Mouse (Mus musculus): ENCODE results near the gene Cacna1h. TPM values are rescaled to one million over a fixed set of nuclear protein-coding genes. Genes with fewer than 3 reads are reported as not detected.

The Cacna1h gene
- total and polyA plus RNA-seq, 3 experiments = 0.22 TPM; not detected in 2

DNA sequence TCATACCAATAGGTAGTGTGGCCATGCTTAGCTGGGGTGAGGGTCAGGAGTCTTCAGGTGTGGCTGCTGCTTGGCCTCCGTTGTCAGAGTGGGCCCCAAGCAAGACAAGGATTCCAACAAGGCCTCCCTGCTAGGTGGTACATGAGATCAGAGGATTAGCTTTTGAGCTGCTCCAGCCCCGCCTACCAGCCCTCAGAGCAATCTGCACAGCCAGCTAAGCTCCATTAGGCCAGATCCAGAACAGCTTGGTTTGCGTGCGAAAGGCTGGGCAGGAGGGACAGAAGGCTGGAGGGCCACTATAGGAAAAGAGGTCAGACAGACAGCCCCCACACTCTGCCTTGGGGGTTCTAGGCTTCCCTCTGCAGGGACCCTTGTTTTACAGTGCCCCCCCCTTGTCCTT, 32.1 kb downstream of the Cacna1h start:
- Histone ChIP-seq H3K9me3 (replicated peaks) (no peaks in the 10 kb centered on the region), H3K27me3 (ENCODE audit: insufficient read depth, low read length) (peaks cover 5% of the 10 kb centered on the region; the same call in 1 of the 2 replicates), H3K4me1 (ENCODE audit: insufficient read depth, low read depth, low read length) (peaks cover 2% of the 10 kb centered on the region; the same call in 1 of the 2 replicates), H3K4me3 (ENCODE audit: low read depth, low read length) (no peak overlapping the region), H3K36me3 (replicated peaks) (no peaks in the 10 kb centered on the region)
- no peak for ATAC-seq (ENCODE audit: extremely low read depth, insufficient number of reproducible peaks, low FRiP score, poor library complexity, severe bottlenecking)
- TF ChIP-seq GATA2 (IDR thresholded peaks at IDR 0.05; ENCODE audit: borderline replicate concordance, low read depth, low read length) (no peak), GATA1 (IDR thresholded peaks at IDR 0.05; ENCODE audit: borderline replicate concordance, low read length) (no peak), TAL1 (conservative IDR thresholded peaks at IDR 0.05; ENCODE audit: low read depth, low read length) (no peak), POLR2AphosphoS5 (IDR thresholded peaks at IDR 0.05; ENCODE audit: insufficient replicate concordance, low read depth, low read length) (no peak), CTCF (IDR thresholded peaks at IDR 0.05; ENCODE audit: low read depth, low read length) (no peak)
- no peak for DNase-seq (ENCODE audit: low spot score)

DNA sequence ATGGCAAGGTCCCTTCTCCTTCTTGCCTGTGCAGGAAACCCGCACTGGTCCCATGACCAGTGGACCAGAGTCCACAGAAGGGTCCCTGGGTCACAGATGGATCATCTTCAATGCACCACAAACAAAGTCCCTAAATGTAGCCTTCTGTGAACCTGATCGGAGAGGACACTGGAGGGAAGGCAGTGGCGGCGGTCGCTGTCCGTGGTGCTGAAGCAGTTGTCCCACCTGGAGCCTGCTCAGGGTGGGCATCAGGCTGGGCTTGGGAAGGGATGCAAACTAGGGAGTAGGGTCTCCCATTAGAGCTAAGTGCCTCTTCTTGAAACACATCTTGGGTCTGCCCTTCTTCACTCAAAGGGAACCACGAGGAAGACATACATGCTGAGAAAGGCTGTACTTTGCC, 33.1 kb downstream of the Cacna1h start:
- H3K9me3 ChIP-seq (replicated peaks) = no peaks in the 10 kb centered on the region
- DNase-seq (ENCODE audit: low spot score) (peak; percentile 75), ATAC-seq (ENCODE audit: extremely low read depth, insufficient number of reproducible peaks, low FRiP score, poor library complexity, severe bottlenecking) (no peak)
- H3K27me3 ChIP-seq (ENCODE audit: insufficient read depth, low read length) = peaks cover 5% of the 10 kb centered on the region; the same call in 1 of the 2 replicates
- no peak overlapping the region for H3K4me3 ChIP-seq (ENCODE audit: low read depth, low read length)
- no peaks in the 10 kb centered on the region for H3K36me3 ChIP-seq (replicated peaks)
- TF ChIP-seq POLR2AphosphoS5 (IDR thresholded peaks at IDR 0.05; ENCODE audit: insufficient replicate concordance, low read depth, low read length) (no peak), TAL1 (conservative IDR thresholded peaks at IDR 0.05; ENCODE audit: low read depth, low read length) (no peak), GATA2 (IDR thresholded peaks at IDR 0.05; ENCODE audit: borderline replicate concordance, low read depth, low read length) (no peak), CTCF (IDR thresholded peaks at IDR 0.05; ENCODE audit: low read depth, low read length) (no peak), GATA1 (IDR thresholded peaks at IDR 0.05; ENCODE audit: borderline replicate concordance, low read length) (no peak)
- peaks cover 2% of the 10 kb centered on the region; the same call in 1 of the 2 replicates for H3K4me1 ChIP-seq (ENCODE audit: insufficient read depth, low read depth, low read length)

DNA sequence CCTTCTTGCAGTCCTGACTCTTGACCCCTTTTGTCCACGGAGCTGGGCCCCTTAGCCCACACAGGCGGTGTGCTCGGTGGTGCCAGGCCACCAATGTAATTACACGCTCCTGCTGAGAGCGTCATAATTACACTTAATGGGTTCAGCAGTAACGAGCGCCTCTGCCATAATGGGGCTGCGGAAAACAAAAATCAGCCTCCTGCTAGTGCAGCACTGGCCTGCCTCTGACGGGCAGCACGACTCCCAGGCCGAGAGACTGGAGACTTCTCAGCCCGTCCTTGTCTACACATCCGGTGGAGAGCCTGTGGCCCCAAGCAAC, 35.1 kb downstream of the Cacna1h start:
- DNase-seq (ENCODE audit: low spot score) = no peak
- H3K9me3 ChIP-seq (replicated peaks) = no peaks in the 10 kb centered on the region
- ATAC-seq (ENCODE audit: extremely low read depth, insufficient number of reproducible peaks, low FRiP score, poor library complexity, severe bottlenecking) = no peak
- peaks cover 2% of the 10 kb centered on the region; the same call in 1 of the 2 replicates for H3K4me1 ChIP-seq (ENCODE audit: insufficient read depth, low read depth, low read length)
- no peaks in the 10 kb centered on the region for H3K36me3 ChIP-seq (replicated peaks)
- H3K27me3 ChIP-seq (ENCODE audit: insufficient read depth, low read length) = peaks cover 3% of the 10 kb centered on the region; the same call in 1 of the 2 replicates
- TF ChIP-seq CTCF (IDR thresholded peaks at IDR 0.05; ENCODE audit: low read depth, low read length) (no peak), GATA2 (IDR thresholded peaks at IDR 0.05; ENCODE audit: borderline replicate concordance, low read depth, low read length) (no peak), TAL1 (conservative IDR thresholded peaks at IDR 0.05; ENCODE audit: low read depth, low read length) (no peak), GATA1 (IDR thresholded peaks at IDR 0.05; ENCODE audit: borderline replicate concordance, low read length) (no peak), POLR2AphosphoS5 (IDR thresholded peaks at IDR 0.05; ENCODE audit: insufficient replicate concordance, low read depth, low read length) (no peak)
- H3K4me3 ChIP-seq (ENCODE audit: low read depth, low read length) = no peak overlapping the region

DNA sequence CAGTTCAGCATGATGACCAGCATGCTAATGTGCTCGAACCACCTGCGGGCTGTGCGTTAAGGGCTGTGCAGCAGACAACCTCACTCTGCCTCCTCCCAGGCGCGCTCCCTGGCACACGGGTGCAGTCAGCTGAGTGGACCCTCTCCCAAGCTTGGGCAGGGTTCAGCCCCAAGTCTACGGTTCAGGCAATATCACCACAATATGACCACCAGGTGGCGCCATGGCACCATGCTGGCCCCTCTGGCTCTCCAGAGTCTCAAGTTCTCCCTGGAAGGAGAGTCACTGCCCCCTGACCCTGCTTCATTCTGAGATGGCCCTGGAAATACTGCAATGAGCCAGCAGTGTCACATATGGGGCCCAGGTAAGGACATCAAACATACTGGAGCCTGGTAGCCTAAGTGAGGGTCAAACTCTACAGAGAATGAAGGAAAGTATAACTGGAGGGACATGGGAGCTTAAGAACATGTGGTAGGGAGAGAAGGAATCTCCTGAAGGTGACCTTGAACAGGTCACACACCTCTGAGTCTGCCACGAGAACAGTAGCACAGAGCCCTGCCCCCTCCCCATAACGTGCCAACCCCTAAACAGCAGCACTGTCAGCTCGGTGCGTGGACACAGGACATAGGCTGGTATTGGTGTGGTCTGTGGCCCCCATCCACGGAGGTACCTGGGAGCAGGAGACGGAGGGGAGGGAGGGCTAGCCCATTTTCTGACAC, 35.6 kb downstream of the Cacna1h start:
- peaks cover 2% of the 10 kb centered on the region; the same call in 1 of the 2 replicates for H3K27me3 ChIP-seq (ENCODE audit: insufficient read depth, low read length)
- H3K9me3 ChIP-seq (replicated peaks) = no peaks in the 10 kb centered on the region
- no peak for ATAC-seq (ENCODE audit: extremely low read depth, insufficient number of reproducible peaks, low FRiP score, poor library complexity, severe bottlenecking)
- H3K36me3 ChIP-seq (replicated peaks) = no peaks in the 10 kb centered on the region
- H3K4me3 ChIP-seq (ENCODE audit: low read depth, low read length) = no peak overlapping the region; the same call in 1 of the 2 replicates
- peaks cover 2% of the 10 kb centered on the region; the same call in 1 of the 2 replicates for H3K4me1 ChIP-seq (ENCODE audit: insufficient read depth, low read depth, low read length)
- TF ChIP-seq POLR2AphosphoS5 (IDR thresholded peaks at IDR 0.05; ENCODE audit: insufficient replicate concordance, low read depth, low read length) (no peak), GATA1 (IDR thresholded peaks at IDR 0.05; ENCODE audit: borderline replicate concordance, low read length) (no peak), CTCF (IDR thresholded peaks at IDR 0.05; ENCODE audit: low read depth, low read length) (peak; percentile 68), TAL1 (conservative IDR thresholded peaks at IDR 0.05; ENCODE audit: low read depth, low read length) (no peak), GATA2 (IDR thresholded peaks at IDR 0.05; ENCODE audit: borderline replicate concordance, low read depth, low read length) (no peak)
- DNase-seq (ENCODE audit: low spot score) = peak; percentile 69

DNA sequence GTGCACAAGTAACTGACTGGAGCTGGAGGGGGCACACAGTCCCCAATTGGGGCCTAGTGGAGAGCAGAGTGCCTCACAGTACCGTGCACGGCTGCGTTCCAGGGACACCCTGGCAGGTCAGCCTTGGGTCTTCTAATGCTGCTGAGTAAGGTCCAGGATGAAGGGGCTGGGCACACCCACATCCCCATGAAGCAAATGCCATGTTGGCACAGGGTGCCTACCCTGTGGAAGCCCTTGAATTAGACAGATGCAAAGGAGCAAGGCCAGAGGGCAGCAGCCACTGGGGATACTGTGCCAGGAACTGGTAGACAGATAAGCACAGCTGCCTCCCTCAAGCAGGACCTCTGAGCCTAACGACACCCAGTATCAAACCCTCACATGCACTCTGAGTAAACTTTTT, 39.1 kb downstream of the Cacna1h start:
- H3K4me3 ChIP-seq (ENCODE audit: low read depth, low read length) = no peak overlapping the region
- DNase-seq (ENCODE audit: low spot score) (no peak), ATAC-seq (ENCODE audit: extremely low read depth, insufficient number of reproducible peaks, low FRiP score, poor library complexity, severe bottlenecking) (no peak)
- H3K4me1 ChIP-seq (ENCODE audit: insufficient read depth, low read depth, low read length) = peaks cover 7% of the 10 kb centered on the region
- TF ChIP-seq CTCF (IDR thresholded peaks at IDR 0.05; ENCODE audit: low read depth, low read length) (no peak), POLR2AphosphoS5 (IDR thresholded peaks at IDR 0.05; ENCODE audit: insufficient replicate concordance, low read depth, low read length) (no peak), GATA2 (IDR thresholded peaks at IDR 0.05; ENCODE audit: borderline replicate concordance, low read depth, low read length) (no peak), TAL1 (conservative IDR thresholded peaks at IDR 0.05; ENCODE audit: low read depth, low read length) (no peak), GATA1 (IDR thresholded peaks at IDR 0.05; ENCODE audit: borderline replicate concordance, low read length) (no peak)
- peaks cover 2% of the 10 kb centered on the region; the same call in 1 of the 2 replicates for H3K27me3 ChIP-seq (ENCODE audit: insufficient read depth, low read length)
- no peaks in the 10 kb centered on the region for H3K36me3 ChIP-seq (replicated peaks)
- no peaks in the 10 kb centered on the region for H3K9me3 ChIP-seq (replicated peaks)

DNA sequence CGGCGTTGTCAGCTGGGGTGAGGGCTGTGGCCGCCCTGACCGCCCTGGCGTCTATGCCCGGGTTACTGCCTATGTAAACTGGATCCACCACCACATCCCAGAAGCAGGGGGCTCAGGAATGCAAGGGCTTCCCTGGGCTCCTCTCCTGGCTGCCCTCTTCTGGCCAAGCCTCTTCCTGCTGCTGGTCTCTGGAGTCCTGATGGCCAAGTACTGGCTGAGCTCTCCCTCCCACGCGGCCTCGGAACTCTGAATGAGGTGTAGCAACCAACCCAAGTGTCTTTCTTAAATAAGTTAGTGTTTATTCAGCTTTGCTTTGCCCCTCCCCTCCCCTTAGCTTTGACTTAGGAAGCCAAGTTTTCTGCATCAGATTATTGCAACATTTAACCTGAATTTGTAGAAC, 59.6 kb downstream of the Cacna1h start:
- Histone ChIP-seq H3K36me3 (replicated peaks) (no peaks in the 10 kb centered on the region), H3K9me3 (replicated peaks) (peaks cover 4% of the 10 kb centered on the region), H3K4me1 (ENCODE audit: insufficient read depth, low read depth, low read length) (peaks cover 4% of the 10 kb centered on the region), H3K27me3 (ENCODE audit: insufficient read depth, low read length) (peaks cover 54% of the 10 kb centered on the region), H3K4me3 (ENCODE audit: low read depth, low read length) (no peak overlapping the region)
- ATAC-seq (ENCODE audit: extremely low read depth, insufficient number of reproducible peaks, low FRiP score, poor library complexity, severe bottlenecking) (no peak), DNase-seq (ENCODE audit: low spot score) (no peak)
- TF ChIP-seq GATA1 (IDR thresholded peaks at IDR 0.05; ENCODE audit: borderline replicate concordance, low read length) (no peak), GATA2 (IDR thresholded peaks at IDR 0.05; ENCODE audit: borderline replicate concordance, low read depth, low read length) (no peak), CTCF (IDR thresholded peaks at IDR 0.05; ENCODE audit: low read depth, low read length) (no peak), TAL1 (conservative IDR thresholded peaks at IDR 0.05; ENCODE audit: low read depth, low read length) (no peak), POLR2AphosphoS5 (IDR thresholded peaks at IDR 0.05; ENCODE audit: insufficient replicate concordance, low read depth, low read length) (no peak)
